Mouse (Mus musculus) thymus, adult 2 months (tissue): ENCODE data around the gene Dnal1. TPM values are rescaled to one million over a fixed set of nuclear protein-coding genes. Genes with fewer than 3 reads are reported as not detected.

Experiments
- DNase-seq: peaks from one replicate; pipeline ENCODE4 v3.0.0; 2021
- H3K27ac ChIP-seq: fragments of 200-500 bp; 2 replicates; pipeline ENCODE4 v1.5.1; 2012; ENCODE audit warnings: low read length, control low read depth; ENCODE audit not compliant: control insufficient read depth, insufficient read depth
- H3K27me3 ChIP-seq: fragments of 200-500 bp; 2 replicates; pipeline ENCODE4 v1.6.1; 2012; ENCODE audit warnings: mild to moderate bottlenecking, low read length, moderate library complexity, mixed read lengths; ENCODE audit not compliant: control insufficient read depth, insufficient read depth
- H3K36me3 ChIP-seq: fragments of 200-500 bp; 2 replicates; pipeline ENCODE4 v1.6.1; 2012; ENCODE audit warnings: mild to moderate bottlenecking, low read length, moderate library complexity; ENCODE audit not compliant: control insufficient read depth, insufficient read depth
- H3K4me1 ChIP-seq: fragments of 200-500 bp; replicated peaks from 2 replicates; pipeline ENCODE4 v1.6.1; 2012; ENCODE audit warnings: low read length; ENCODE audit not compliant: control insufficient read depth, insufficient read depth
- H3K4me3 ChIP-seq: fragments of 200-500 bp; 2 replicates; pipeline ENCODE4 v1.5.1; 2012; ENCODE audit warnings: mild to moderate bottlenecking, low read length, control low read depth, moderate library complexity; ENCODE audit not compliant: control insufficient read depth, insufficient read depth
- CTCF ChIP-seq: fragments of 200-500 bp; IDR thresholded peaks from 2 replicates; pipeline ENCODE4 v1.5.1; 2012; ENCODE audit warnings: mild to moderate bottlenecking, control low read depth, low read length, moderate library complexity, borderline replicate concordance; ENCODE audit not compliant: control insufficient read depth, poor library complexity, insufficient read depth; ENCODE audit errors: extremely low read depth
- POLR2A ChIP-seq: fragments of 200-500 bp; IDR thresholded peaks from 2 replicates; pipeline ENCODE4 v1.6.1; 2012; ENCODE audit warnings: mild to moderate bottlenecking, low read length, control low read depth, moderate library complexity; ENCODE audit not compliant: control insufficient read depth, poor library complexity, insufficient read depth; ENCODE audit errors: extremely low read depth
- WGBS: fragments of 180-500 bp; shearing (Covaris S2); methylation state at CpG from one replicate; pipeline ENCODE4 v1.1.7; 2018; 5-methylcytosine and 5-hydroxymethylcytosine counted together
- polyA plus RNA-seq: library from polyadenylated mRNA; depleted of rRNA; stranded (reverse); fragments of >200 nt; gene quantifications from 2 replicates; pipeline ENCODE4 v1.2.3, GENCODE M21; 2012

Gene Dnal1
- polyA plus RNA-seq, 1 experiment: 3.0 TPM

DNA sequence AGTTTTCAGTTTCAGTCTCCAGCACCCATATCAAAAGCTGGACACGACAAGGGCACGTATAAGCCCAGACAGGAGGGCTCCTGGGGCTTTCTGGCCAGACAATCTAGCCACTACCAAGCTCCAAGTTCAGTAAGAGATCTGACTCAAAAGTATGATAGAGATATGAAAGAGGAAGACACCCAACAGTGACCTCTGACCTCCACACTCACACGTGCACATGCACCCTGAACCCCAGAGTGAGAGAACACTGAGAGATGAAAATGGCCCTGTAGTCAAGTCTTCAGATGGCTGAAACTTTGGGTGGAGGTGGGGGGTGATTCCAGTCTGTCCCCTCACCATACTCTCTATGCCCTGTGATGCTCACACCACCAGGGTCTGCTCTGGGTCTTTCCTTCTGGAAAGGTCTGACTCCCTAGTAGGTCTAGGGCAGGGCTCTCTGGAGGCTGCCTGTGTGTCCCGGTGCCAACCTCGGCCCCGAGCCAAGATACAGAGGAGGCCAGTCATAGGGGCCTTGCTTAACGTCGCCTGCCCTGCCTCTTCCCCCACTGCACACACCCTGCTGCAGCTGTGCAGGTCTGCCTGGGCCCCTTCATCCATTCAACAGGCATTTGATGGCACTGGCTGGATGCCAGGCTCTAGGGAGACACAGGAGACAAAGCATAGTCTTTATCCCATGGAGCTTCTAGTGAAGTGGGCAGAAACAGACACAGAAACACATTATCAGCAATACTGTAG is 66.7 kb downstream of the Dnal1 start:
- Histone ChIP-seq H3K36me3 (no peaks in the 10 kb centered on the region), H3K27ac (no peak overlapping the region), H3K4me1 (peaks cover 50% of the 10 kb centered on the region), H3K4me3 (no peak overlapping the region), H3K27me3 (no peaks in the 10 kb centered on the region)
- 48% methylated on average over 8 of the region's 8 CpGs for WGBS
- TF ChIP-seq CTCF: no peak
- no peak for TF ChIP-seq POLR2A
- DNase-seq: no peak

DNA sequence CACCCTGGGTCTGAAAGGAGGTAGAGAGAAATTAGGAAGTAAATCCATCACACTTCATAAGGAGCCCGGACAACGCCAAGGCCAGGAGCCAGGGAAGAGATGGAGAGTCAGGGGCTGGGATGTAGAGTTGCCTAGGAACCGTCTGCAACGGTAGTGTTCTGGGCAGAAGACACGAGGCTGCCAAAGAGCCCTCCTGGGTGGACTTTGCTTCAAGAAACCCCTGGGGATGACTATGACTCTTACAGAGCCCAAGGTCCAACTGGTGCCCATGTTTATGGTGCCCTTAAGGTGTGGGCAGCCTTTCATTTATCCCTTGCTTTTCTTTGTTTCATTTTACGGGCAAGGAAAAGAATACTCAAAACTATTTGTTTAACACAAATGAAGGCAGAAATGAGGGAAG is 67.8 kb downstream of the Dnal1 start:
- no peak for DNase-seq
- H3K4me3 ChIP-seq: no peak overlapping the region
- H3K4me1 ChIP-seq: peaks cover 40% of the 10 kb centered on the region
- 93% methylated on average over 6 of the region's 6 CpGs for WGBS
- no peak overlapping the region for H3K27ac ChIP-seq
- TF ChIP-seq POLR2A: no peak
- TF ChIP-seq CTCF: no peak
- H3K27me3 ChIP-seq: no peaks in the 10 kb centered on the region
- no peaks in the 10 kb centered on the region for H3K36me3 ChIP-seq

DNA sequence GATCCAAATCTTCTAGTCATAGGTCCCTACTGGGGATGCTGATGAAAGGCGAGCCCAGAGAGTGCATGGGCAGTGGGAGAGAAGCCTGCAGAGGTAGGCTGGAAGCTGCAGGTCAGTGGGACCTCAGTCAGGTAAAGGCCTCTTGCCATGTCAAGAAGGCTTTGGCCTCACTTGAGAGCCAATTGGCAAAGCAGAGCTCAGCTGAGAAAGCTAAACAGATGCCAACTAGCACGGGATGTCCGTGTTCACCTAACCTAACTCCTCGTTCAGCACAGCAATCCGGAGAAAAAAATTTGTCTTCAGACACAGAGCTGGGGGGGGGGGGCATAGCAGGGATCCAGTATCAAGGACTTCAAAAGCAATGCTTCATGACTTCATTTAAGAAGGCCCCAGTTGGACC is 70.8 kb downstream of the Dnal1 start:
- Histone ChIP-seq H3K27ac (no peak overlapping the region), H3K27me3 (no peaks in the 10 kb centered on the region), H3K36me3 (no peaks in the 10 kb centered on the region), H3K4me3 (no peak overlapping the region), H3K4me1 (peaks cover 37% of the 10 kb centered on the region)
- TF ChIP-seq POLR2A: no peak
- TF ChIP-seq CTCF: no peak
- WGBS: 96% methylated on average over 5 of the region's 5 CpGs
- DNase-seq: no peak

DNA sequence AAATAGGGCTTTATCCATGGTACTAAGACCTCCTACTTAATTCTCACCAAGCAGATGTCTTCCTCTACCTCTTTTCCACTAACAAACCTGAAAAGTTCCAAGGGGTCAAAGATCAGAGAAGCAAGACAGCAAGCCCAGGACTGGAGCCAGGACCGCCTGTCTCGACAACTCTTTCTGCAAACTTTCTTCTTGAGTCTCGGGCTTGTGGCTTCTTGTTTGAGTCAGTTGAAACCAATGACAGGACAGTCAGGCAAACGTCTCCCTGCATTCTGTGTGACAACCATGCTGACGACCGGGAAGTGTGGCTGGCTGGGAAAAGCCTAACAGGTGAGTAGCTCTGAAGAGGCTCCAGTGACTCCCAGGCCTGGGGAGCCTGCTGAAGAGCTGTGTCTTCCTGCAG is 71.4 kb downstream of the Dnal1 start:
- Histone ChIP-seq H3K27ac (no peak overlapping the region), H3K4me1 (peaks cover 34% of the 10 kb centered on the region), H3K27me3 (no peaks in the 10 kb centered on the region), H3K36me3 (no peaks in the 10 kb centered on the region), H3K4me3 (no peak overlapping the region)
- TF ChIP-seq POLR2A: no peak
- no peak for TF ChIP-seq CTCF
- no peak for DNase-seq
- 88% methylated on average over 6 of the region's 6 CpGs for WGBS

DNA sequence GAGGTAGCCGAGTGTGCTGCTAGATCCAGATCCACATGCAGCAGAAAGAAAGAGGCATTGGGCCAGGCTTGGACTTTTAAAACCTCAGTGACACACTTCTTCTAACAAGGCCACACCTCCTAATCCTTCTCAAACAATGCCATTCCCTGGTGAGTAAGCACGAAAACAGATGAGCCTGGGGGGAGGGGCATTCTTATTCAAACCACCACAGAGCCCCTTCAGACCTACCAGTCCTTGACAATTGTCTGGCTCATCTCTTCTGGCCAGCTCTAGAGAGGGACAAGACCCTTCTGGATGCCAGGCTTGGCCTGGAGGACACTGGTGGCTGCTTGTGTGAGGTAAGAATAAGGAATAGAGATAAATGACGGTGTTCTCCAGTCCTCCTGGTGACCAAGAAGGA is 72.4 kb downstream of the Dnal1 start:
- no peaks in the 10 kb centered on the region for H3K27me3 ChIP-seq
- H3K4me3 ChIP-seq: no peak overlapping the region
- no peaks in the 10 kb centered on the region for H3K36me3 ChIP-seq
- H3K27ac ChIP-seq: no peak overlapping the region
- H3K4me1 ChIP-seq: peaks cover 28% of the 10 kb centered on the region
- DNase-seq: no peak
- WGBS: 96% methylated on average over 3 of the region's 3 CpGs
- TF ChIP-seq CTCF: no peak
- no peak for TF ChIP-seq POLR2A

DNA sequence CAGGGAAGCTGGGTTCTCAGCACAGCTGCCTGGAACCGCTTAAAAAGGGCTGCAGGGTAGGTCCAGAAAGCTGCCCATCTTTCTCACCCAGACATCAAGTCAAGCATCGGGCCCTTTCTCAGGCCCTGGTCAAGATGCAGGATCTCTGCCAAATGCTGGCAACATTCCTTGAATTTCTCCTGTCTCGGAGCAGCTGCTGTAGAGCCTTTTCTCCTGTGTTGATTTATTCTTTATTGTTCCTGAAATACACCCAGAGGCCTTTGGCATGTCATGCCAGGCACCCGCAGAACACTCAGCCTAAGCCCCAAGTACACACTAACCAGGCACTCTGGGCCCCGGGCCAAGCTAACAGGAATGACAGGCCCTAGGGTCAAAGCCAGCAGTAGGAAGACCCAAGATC is 72.8 kb downstream of the Dnal1 start:
- H3K4me1 ChIP-seq: peaks cover 24% of the 10 kb centered on the region
- no peak overlapping the region for H3K4me3 ChIP-seq
- no peaks in the 10 kb centered on the region for H3K27me3 ChIP-seq
- H3K36me3 ChIP-seq: no peaks in the 10 kb centered on the region
- H3K27ac ChIP-seq: no peak overlapping the region
- TF ChIP-seq POLR2A (no peak), CTCF (no peak)
- WGBS: 94% methylated on average over 5 of the region's 5 CpGs
- DNase-seq: no peak
